Mouse (Mus musculus): ENCODE results near the gene Dot1l.

Dot1l gene

DNA sequence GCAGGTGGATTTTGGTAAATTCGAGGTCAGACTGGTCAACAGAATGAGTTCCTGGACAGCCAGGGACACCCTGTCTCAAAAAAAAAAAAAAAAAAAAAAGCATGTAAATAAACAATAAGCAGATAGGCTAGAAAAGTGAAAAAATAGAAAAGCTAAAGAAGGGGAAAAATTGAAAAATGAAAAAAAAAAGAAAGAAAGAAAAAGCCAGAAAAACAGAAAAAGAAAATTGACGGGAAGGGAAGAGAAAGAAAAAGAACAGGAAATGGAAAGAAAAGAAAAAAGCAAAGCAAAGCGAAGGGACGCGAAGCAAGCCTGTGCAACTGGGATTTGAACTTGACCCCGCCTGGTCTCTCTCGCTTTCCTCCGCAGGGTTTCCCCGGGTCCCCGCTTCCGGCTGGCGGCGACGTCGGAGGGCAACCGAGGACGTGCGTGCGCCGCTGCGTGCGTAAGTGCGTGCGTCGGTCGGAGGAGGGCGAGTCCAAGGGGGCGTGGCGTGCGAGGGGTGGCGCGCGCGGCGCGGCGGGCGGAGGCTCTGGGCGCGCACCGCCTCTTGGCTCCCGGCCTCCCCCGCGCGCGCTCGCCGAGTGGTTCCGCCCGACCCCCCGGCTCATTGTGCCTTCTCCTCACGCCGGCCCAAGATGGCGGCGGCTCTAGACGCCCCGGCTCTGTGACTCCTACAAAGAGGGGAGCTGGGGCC, at the start of gene Dot1l:
TSS of gene Dot1l (plus strand) at position 613 of the 697 bp plus-strand sequence.
- DNase-seq (ENCODE audit: low read depth, low spot score), result peak; percentile 96

DNA sequence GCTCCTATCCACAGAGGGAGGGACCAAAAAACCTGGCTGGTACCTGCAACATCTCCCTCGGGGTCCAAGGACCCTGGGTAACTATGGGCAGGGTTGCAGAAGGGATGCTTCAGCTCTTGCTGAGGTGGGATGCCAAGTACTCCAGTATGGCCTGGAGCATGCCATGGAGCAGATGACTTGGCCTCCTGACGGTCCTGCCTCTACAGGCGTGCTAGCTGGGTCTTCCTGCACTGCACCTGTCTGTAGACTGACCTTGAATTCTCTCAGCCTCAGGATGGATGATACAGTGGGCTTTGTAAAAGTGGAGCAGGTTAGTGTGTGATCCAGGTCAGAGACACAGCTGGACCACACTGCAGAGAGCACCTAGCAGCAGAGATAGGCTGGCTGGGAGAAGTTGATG, 49.5 kb upstream of the Dot1l start:
- DNase-seq (ENCODE audit: low read depth, low spot score), result no peak

DNA sequence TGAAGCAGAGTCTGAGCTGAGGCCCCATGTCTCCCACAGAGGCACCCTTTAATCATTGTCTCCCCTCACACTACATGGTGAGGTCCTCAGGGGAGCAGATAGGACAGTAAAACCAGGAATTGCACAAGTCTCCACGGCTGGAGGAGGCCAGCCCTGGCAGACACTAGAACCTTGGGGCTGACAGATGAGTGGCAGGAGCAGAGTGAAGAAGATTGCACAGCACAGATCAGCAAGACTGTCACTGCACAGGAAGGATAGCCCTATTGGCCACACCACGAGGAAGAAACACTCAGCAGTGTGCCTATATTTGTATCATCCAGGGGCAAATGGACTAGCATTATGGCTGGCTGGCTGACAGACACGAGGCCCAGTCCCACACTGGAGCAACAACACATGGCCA, 44.2 kb upstream of the Dot1l start:
- DNase-seq (ENCODE audit: low read depth, low spot score), result no peak

DNA sequence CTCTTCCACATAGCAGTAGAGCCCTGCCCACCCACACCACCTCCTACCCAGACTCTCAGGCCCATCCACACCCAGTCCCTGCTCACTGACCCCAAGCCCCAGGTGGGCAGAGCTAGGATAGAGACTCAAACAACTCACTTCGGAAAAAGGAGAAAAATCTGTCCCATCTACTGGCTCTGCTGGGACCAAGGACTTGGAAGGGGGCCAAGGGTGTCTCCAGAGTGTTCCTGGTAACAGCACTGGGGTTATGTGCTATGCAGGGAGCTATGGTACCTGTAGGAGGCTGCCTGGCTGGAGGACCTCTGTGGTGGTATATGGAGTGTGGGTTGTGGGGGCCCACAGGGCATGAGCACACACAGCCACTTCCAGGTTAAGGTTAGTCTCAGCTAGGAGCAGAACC, 37.7 kb upstream of the Dot1l start:
- no peak for DNase-seq (ENCODE audit: low read depth, low spot score)

DNA sequence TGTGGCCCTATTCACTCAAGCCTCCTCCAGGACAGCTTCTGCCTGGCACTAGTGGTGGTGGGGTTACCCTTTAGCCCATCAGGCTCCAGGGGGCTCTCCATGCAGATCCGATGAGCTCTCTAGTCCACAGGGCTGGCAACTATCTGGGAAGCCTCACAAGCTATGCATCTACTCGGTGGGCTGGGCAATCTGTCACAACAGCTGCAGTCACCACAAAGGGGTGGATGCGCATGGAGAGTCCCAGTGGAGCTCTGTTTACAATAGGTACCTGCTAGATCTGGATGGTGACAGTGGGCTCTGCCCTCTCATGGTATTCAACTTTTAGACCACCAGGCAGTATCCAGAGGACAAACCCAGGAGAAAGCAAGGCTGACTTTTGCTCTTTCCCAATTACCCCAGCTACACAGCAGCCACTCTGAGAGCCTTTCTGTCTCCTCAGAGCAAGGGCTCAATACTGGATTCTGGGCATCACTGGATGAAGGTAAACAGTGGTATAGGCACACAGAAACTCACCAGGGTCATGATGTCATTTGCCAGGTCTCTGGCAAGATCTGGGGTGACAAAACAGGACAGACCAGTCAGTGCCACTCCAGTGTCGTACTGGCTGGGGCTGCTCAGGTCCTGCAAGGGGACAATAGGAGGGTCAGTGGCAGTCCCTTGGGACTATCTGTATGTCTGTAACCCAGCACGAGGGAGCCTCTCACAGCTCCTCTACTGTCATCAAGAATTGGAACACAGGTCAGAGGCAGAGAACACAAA, 27.5 kb upstream of the Dot1l start:
- DNase-seq (ENCODE audit: low read depth, low spot score), result no peak

DNA sequence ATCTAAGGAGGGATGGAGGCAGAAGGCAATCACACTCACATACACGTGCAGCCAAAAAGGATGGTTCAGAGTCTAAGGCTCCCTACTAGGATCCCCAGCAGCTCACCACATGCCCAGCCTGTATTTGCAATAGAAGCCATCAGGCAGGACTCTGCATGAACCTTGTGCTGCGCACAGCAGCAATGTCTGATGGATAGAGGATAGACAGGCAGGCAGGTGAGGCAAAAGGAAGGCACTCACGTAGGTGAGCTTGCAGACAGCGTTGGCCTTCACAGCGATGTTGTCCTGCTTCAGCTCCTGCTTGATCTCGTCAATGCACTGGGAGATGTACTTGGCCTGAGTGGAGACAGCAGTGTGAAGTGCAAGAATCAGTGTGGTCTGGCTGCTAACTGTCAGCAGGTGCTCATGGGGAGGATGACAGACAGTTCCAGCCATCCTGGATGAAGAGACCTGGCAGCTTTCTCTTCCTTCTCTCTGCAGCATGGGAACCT, 22.4 kb upstream of the Dot1l start:
- DNase-seq (ENCODE audit: low read depth, low spot score), result no peak

DNA sequence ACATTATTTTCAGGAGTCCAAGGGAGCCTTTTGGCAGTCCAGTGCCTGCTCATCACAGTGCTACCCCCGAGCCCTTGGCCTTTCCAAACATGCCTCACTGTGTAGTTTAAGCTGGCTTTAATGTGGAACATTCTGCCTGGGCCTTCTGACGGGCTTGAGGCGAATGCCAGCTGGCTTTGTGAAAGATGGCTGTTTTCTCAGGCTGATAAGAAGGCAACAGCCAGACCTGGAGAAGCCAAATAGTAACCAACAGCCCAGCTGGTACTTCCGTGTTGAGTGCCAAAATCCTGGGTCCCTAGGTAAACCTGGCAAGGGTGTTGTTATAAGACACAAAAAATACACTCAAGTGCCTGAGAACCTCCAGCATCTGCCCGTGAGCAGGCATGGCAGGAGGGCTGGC, 18.3 kb upstream of the Dot1l start:
- no peak for DNase-seq (ENCODE audit: low read depth, low spot score)

DNA sequence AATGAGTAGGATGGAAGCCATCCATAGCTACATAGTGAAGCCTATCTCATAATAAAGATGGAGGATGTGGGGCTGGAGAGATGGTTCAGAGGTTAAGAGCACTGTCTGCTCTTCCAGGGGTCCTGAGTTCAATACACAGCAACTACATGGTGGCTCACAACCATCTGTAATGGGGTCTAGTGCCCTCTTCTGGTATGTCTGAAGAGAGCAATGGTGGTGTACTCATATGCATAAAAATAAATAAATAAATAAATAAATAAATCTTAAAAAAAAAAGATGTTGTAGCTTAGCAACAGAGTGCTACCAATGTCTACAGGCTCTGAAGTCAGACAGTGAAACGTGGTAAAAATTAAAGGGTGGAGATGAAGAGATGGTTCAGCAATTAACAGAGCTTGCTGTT, 16.3 kb upstream of the Dot1l start:
- DNase-seq (ENCODE audit: low read depth, low spot score), result no peak

DNA sequence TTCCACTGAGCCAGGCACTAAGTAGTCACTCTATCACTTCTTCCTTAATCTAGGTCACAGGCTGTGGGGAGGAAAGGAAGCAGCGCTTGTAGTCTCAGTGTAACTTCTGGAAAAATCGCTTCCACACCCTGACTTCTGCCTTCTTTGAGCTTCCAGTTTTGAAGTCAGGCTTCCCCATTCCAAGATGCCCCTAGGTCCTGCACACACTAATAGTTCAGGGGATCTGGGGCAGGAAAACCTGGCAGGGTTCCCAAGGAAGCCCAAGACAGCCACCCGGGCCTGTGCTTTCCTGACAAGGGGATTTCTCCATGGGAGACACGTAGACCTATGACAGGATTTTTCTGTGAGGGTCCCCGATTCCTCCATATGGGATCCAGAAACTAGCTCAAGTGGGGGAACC, 13.9 kb upstream of the Dot1l start:
- DNase-seq (ENCODE audit: low read depth, low spot score), result no peak

DNA sequence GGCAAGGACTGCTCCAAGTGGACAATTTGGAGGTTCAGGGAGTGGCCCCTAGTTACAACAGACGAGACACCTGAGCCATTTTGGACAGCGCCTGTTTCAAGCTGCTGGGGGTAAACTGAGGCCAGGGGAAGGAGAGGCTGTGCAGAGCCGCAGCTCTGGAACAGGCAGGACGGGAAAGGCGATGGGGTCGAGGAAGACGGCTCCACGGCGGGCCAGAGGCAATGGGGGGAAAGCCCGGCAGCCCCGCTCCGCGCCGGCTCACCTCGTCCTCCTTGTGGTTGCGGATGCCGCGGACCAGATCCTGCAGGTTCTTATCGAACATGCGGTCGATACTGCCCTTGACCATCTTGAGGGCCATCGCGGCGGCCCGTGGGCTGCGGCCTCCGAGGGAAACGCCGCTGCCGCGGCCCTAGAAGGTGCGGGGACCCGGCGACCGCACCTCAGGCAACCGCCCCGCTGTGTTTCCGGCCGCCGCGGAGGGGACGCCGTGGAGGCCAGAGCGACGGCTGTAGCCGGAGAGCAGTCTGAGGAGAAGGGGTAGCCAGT, 13.3 kb upstream of the Dot1l start:
- DNase-seq (ENCODE audit: low read depth, low spot score), result no peak

DNA sequence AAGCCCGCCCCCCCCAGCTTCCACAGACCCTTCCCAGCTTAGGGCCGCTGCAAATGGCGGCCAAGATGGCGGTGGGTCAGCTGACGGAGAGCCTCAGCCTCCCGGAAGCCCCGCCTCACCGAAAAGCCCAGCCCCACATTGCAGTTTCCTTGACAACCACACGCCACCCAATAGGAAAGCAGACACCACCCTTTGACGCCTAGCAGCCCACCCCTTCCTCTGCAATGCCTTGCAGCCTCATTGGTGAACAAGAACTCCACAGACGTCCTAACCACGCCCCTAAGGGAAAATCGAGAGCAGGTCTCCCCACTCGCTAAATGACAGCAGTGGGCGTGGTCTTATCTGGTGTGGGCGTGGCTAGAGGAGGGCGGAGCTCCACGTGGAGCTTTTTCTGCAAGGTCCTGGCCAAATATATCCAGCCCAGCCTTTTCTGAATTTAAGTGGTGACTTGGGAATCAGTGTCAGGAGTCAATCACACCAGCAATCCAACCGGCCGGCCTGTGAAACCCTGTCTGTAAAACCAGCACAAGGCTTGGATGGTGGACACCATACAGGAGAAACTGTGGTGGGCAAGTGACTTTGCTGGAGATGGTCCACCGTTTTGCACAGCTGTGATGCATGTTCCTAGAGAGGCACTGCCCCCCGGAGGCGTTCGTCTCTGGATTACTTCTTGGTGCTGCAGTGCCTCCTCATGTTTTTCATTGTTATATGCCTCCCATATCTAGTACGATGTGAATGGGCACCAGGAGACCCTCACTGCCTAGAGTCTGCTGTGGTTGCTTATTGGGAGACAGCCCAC, 12.6 kb upstream of the Dot1l start, which contains the start of gene Ap3d1:
TSS of gene Ap3d1 (minus strand) at position 85 of the 799 bp plus-strand sequence.
- peak; percentile 97 for DNase-seq (ENCODE audit: low read depth, low spot score)

DNA sequence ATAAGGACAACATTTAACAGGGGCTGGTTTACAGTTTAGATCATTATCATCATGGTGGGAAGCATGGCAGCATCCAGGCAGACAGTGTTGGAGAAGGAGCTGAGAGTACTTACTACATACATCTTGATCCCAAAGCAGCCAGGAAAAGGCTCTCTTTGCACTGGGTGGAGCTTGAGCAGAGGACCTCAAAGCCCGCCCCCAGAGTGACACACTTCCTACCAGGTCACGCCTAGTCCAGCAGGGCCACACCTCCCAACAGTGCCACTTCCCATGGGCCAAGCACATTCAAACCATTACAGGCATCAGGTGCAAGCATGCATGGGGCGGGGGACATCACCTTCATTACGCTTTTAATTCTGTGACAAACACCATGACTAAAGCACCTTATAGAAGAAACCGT, 10.7 kb upstream of the Dot1l start:
- no peak for DNase-seq (ENCODE audit: low read depth, low spot score)

DNA sequence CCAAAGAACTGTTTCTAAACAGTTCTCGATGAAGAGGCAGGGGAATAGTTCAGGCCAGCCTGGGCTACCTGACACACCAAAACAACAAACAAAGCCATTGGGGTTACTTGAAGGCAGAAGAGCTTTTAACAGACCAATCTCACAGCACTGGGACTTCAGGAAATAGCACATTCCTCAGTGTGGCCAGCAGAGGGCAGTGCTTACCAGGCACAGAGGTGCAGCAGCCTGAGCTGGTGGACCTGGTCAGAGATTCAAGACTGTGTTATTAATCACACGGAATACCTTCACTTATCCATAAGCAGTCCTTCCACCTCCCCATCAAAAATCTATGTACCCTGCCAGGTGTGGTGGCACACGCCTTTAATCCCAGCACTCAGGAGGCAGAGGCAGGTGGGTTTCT, 7.6 kb upstream of the Dot1l start:
- DNase-seq (ENCODE audit: low read depth, low spot score), result peak; percentile 59

DNA sequence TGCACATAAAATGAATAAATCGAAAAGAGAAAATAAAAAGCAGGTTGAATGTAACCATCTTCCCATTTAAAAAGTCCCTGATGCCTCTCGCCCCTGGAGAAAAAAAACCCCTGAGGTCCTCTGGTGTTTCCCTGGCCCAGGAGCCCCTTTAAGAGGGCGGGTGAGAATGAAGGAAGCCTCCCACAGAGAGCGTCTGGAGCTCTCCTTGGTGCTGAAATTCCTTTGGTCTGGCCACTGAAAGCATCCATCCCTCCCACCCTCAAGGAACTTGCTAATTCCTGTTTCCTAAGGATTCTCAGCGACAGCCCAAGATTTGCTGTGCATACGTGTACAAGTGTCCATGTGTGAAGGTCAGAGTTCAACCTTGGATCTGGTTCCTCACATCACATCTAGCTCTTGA, 6.4 kb upstream of the Dot1l start:
- no peak for DNase-seq (ENCODE audit: low read depth, low spot score)

DNA sequence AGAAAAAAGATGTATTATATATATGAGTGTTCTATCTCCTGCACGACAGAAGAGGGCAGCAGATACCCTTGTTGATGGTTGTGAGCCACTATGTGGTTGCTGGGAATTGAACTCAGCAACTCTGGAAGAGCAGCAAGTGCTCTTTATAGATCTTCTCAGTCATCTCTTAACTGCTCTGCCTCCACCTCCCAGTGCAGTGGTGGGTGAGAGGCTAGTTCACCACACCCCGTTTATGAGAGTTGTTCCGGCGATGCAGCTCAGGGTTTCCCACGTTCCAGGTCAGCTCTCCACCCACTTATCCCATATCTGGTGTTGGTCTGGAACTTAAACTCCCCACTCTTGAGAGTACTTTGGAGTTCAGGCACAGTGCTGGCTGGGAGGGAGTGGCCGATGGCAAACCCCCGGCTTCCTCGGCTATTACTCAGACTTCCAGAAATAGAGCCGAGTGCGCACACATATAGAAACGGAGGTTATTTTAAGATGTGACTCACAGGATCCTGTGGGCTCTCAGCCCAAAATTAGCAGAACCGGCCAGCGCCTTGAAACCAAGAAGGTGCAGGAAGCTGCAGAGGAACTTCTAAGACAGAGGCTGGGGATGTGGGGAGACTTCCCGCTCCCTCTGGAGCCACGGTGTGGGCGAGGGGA, 3.7 kb upstream of the Dot1l start:
- no peak for DNase-seq (ENCODE audit: low read depth, low spot score)

DNA sequence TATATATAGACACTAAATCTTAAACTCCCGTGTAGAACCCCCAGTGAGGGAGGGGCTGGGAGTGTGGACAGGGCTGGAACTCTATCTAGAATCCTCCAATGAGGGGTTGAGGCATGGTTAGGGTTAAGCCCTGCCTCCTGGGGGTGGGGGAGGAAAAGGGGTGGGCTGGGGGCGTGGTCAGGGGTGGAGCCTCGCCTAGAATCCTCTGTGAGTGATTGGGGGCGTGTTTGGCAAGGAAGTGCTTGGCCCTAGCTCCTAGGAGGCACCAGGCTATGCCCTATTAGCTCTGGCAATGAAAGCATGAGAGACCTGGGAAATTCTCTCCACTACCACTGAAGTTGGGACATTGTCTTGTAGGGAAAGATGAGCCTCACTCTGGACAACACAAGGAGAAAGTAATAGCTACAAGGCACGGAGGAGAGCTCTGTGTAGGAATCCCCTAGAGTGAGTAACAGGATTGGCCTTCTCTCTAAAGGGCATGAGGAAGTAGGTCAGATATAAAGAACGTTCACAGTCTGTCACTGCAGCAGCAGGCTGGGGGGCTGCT, 2.9 kb upstream of the Dot1l start:
- DNase-seq (ENCODE audit: low read depth, low spot score), result peak; percentile 63

DNA sequence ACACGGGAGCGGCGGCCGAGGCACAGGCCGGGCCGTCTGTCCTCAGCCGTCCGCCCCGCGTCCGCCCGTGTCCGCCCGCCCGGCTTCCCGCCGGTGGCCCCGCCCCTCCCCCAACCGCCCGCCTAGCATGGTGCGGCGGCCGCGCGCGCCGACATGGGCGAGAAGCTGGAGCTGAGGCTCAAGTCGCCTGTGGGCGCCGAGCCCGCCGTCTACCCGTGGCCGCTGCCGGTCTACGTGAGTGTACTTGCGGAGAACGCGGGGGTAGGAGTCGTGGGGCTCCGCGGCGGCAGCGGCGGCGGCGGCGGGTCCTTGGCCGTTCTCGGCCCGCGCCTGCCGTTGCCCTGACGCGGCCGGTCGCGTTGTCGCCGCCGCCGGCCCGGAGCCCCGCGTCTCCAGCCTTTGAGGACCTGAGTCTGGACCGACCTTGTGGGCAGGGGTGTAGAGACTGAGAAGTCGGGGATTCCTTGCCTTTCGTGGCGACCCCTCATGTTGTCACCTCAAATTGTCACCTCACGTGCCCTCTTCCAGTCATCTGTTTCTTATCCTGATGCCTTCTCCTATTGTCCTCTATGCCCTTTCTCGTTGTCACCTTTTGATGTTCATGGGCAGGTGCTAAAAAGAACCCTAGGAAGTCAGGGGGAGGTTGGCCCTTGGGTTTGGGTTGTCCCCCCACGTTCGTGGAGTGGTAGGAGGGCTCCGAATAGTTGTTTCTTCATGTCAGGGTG, 447 bp downstream of the Dot1l start:
- DNase-seq (ENCODE audit: low read depth, low spot score), result no peak

DNA sequence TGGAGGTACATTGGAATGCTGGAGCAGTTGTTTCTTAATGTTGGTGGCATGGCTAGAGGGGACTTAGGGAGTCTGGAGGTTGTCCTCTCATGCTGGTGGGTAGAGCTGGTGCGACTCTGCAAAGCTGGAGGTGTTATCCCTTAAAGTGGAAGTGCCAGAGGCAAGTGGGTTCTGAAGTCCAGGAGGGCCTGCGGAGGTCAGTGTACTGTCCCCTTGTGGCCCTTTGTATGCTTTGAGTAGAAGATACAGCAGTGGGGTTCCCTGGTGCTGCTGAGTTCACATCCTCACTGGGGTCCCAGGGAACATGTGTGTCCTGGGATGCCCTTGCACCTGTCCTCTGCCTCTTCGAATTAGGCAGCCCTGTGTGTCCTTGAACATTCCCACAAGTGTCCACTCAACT, 1.1 kb downstream of the Dot1l start:
- DNase-seq (ENCODE audit: low read depth, low spot score), result no peak

DNA sequence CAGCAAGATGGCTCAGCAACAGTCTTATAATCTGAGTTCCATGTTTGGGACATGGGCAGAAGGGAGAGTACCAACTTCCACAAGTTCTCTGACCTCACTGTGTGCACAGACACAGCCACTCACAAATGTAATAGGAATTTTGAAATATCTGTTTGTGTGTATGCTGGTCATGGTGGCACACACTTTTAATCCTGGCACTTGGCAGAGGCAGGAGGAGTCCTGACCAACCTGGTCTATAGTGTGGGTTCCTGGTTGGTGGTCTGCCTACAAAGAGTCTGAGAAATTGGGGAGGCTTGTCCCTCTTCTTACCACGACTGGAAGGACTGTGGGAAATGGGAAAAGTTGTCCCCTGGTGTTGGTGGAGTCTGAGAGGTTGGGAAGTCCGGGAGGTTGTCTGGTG, 1.5 kb downstream of the Dot1l start:
- no peak for DNase-seq (ENCODE audit: low read depth, low spot score)

DNA sequence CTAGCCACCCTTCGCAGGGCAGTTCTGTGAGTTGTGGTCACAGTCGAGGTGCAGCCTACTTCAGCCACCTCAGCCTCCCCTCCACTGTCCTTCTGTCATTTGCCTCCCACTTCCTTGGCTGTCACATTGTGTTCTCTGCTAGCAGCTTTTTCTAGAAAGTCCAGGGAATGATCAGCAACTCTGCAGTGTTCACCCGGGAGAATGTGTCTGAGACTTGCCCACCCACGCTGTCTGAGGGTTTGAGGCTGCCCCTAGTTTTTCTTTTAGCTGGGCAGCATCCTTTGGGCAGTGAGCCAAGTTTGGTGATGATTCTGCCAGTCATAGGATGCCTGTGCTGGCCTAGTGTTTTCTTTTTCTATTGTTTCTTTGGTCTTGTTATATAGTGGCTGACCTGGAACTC, 2.0 kb downstream of the Dot1l start:
- DNase-seq (ENCODE audit: low read depth, low spot score), result no peak

DNA sequence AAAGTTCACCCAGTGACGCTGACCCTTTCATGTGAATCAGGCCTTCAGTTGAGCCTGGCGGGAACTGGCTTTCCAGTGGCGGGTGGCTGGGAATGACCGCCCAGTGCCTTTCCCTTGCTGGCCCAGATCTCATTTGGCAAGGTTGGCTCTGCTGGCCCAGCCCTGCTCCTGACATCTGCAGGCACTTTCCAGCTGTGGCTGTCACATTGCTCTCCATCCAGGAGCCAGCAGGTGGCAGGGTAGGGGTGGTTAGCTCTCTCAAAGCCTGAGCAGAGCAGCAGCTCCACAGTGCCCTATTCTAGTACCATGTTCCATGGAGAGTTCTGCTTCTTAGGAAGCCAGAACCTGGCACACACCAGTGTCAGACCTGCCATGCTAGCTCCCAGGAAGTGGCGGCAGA, 2.7 kb downstream of the Dot1l start:
- no peak for DNase-seq (ENCODE audit: low read depth, low spot score)

Data from retina, postnatal 7 days (tissue).